Mouse (Mus musculus) forebrain, postnatal 0 days (tissue): ENCODE results near the gene Ncmap. TPM values are rescaled to one million over a fixed set of nuclear protein-coding genes. Genes with fewer than 3 reads are reported as not detected.

Experiments
- ATAC-seq: fragments of 200-750 bp; cut with Nextera tagmentation; 2 replicates; pipeline ENCODE4 v1.8.0; 2017; ENCODE audit warnings: mild to moderate bottlenecking, moderate library complexity
- DNase-seq: peaks from one replicate; pipeline ENCODE4 v3.0.0-alpha.2; 2015
- H3K27ac ChIP-seq: fragments of 300-500 bp; sonication (generic); 2 replicates; pipeline ENCODE4 v1.5.1; 2014; ENCODE audit warnings: low read depth, mild to moderate bottlenecking, antibody characterized with exemption, low read length, moderate library complexity, mixed read lengths
- H3K27me3 ChIP-seq: fragments of 300-500 bp; sonication (generic); 2 replicates; pipeline ENCODE4 v1.6.1; 2014; ENCODE audit warnings: mild to moderate bottlenecking, low read length, mixed read lengths; ENCODE audit not compliant: insufficient read depth
- H3K36me3 ChIP-seq: fragments of 300-500 bp; sonication (generic); 2 replicates; pipeline ENCODE4 v1.6.1; 2014; ENCODE audit warnings: mild to moderate bottlenecking, moderate library complexity; ENCODE audit not compliant: insufficient read depth
- H3K4me1 ChIP-seq: fragments of 300-500 bp; sonication (generic); 2 replicates; pipeline ENCODE4 v1.6.1; 2014; ENCODE audit warnings: antibody characterized with exemption; ENCODE audit not compliant: insufficient read depth
- H3K4me2 ChIP-seq: fragments of 300-500 bp; sonication (generic); 2 replicates; pipeline ENCODE4 v1.6.1; 2014; ENCODE audit warnings: low read depth, mild to moderate bottlenecking, moderate library complexity
- H3K4me3 ChIP-seq: fragments of 300-500 bp; sonication (generic); 2 replicates; pipeline ENCODE4 v1.5.1; 2014; ENCODE audit warnings: low read depth, low read length, mixed read lengths
- H3K9ac ChIP-seq: fragments of 300-500 bp; sonication (generic); 2 replicates; pipeline ENCODE4 v1.6.1; 2014; ENCODE audit warnings: mild to moderate bottlenecking
- H3K9me3 ChIP-seq: fragments of 300-500 bp; sonication (generic); 2 replicates; pipeline ENCODE4 v1.6.1; 2016; ENCODE audit warnings: low read length
- CTCF ChIP-seq: sonication (generic); IDR thresholded peaks from 2 replicates; pipeline ENCODE4 v1.5.1; 2016; ENCODE audit warnings: antibody characterized with exemption, control low read depth, low read depth
- WGBS: fragments of 180-500 bp; shearing (Covaris S2); extraction: QIAGEN DNeasy Blood & Tissue Kit; methylation state at CpG from one replicate; pipeline ENCODE4 v1.1.7; 2014; 5-methylcytosine and 5-hydroxymethylcytosine counted together
- polyA plus RNA-seq: library from polyadenylated mRNA; unstranded; fragments of >200 nt; fragmentation: Nextera tagmentation; extraction: Ambion mirVana; gene quantifications from 2 replicates; pipeline ENCODE4 v1.2.1, GENCODE M21; 2015
- total RNA-seq: library from RNA; depleted of rRNA; stranded (reverse); fragments of >200 nt; gene quantifications from 2 replicates; pipeline ENCODE4 v1.2.3, GENCODE M21; 2014

Ncmap gene
- total and polyA plus RNA-seq, 2 experiments from 2014 or later = 0.86 to 0.90 TPM

DNA sequence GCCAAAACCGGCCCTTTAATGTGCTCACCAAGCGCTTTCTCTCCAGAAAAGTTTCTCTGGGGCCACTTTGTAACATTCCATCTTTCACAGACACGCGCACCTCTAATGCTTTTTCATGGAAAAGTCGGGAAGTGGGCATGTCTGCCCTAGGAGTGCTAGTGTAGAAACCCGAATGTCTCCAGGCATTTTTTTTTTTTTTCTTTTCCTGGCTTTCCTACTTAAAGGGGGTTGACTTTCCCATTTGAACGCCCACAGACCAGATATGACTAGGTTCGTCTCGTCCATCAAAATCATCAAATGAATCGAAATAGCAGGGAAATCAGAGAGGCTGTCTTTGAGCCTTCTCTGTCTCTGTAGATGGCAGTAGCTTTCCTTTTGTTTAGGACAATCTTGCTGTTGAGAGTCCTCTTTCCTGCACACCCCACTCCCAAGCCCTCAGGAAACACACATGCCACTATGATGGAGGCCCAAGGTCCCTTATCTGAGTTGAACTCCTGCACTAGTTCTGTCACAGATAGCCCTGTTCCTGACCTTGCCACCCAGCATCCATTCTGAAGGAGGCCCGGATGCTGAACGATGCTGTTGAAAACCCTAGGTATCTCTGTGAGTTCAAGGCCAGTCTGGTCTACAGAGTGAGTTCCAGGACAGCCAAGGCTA, 44.1 kb downstream of the Ncmap start:
- Histone ChIP-seq H3K9ac (peak overlapping the region; percentile 62), H3K9me3 (no peaks in the 10 kb centered on the region), H3K27me3 (no peaks in the 10 kb centered on the region), H3K4me3 (peak overlapping the region; percentile 100), H3K4me2 (peak overlapping the region; percentile 65), H3K36me3 (no peaks in the 10 kb centered on the region), H3K4me1 (0 out of 2 replicates have a peak, but pooled peaks cover 3% of the 10 kb centered on the region), H3K27ac (peak overlapping the region; percentile 93)
- WGBS = 19% methylated on average over 12 of the region's 12 CpGs
- no peak for ATAC-seq
- no peak for DNase-seq
- TF ChIP-seq CTCF = no peak

DNA sequence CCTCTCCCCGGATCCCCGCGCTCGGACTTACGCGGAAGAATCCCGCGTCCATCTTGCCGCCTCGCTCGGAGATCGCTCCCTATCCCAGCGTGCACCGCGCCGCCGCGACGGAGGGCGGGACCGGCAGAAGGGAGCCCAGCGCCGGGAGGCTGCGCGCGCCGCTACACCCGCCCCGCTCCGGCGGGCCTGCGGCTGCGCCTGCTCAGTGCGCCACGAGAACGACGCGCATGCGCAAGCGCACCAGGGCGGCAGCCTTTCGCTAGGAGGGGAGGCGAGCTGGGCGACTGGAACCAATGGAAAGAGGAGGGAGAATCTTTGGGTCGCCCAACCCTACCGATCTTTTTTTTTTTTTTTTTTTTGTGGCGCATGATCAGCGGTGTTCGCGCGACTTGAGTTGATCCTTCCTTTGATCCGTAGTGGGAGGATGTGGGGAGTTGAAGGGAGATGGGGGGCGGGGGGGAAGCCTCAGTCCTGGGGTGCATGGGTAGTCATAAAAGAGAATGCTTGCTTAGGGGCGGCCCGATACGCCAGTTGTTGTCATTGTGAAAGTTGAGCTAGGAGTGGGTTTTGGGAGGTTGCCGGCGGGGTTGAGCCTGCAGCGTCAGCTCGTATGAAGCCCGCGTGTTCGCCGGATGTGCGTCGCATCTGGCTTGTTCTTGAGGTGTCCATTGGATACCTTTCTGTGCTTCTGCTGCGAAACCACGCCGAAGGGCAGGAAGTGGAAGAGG, 44.8 kb downstream of the Ncmap start, which contains the start of gene Srrm1:
Gene Srrm1, minus strand, starts transcription at position 256 of the 728 bp plus-strand sequence.
- no peak for TF ChIP-seq CTCF
- H3K27me3 ChIP-seq = no peaks in the 10 kb centered on the region
- ATAC-seq (peak; percentile 96), DNase-seq (peak; percentile 100)
- peak within 1 kb of the TSS; percentile 94 for H3K27ac ChIP-seq
- H3K9me3 ChIP-seq = no peaks in the 10 kb centered on the region
- 0 out of 2 replicates have a peak, but pooled peaks cover 3% of the 10 kb centered on the region for H3K4me1 ChIP-seq
- H3K36me3 ChIP-seq = no peaks in the 10 kb centered on the region
- WGBS = 4% methylated on average over 69 of the region's 69 CpGs
- H3K4me3 ChIP-seq = peak within 1 kb of the TSS; percentile 100
- H3K4me2 ChIP-seq = peak within 1 kb of the TSS; percentile 81
- peak within 1 kb of the TSS; percentile 99 for H3K9ac ChIP-seq

- DNase-seq = peak; percentile 29
- 0 out of 2 replicates have a peak, but pooled peaks cover 3% of the 10 kb centered on the region for H3K4me1 ChIP-seq
- no peak for TF ChIP-seq CTCF
- H3K9me3 ChIP-seq = no peaks in the 10 kb centered on the region
- peak overlapping the region; percentile 81 for H3K4me2 ChIP-seq
- H3K4me3 ChIP-seq = peak overlapping the region; percentile 100
- under 1% methylated on average over 62 of the region's 67 CpGs for WGBS
- peak overlapping the region; percentile 99 for H3K9ac ChIP-seq
- ATAC-seq = peak; percentile 36
- H3K36me3 ChIP-seq = no peaks in the 10 kb centered on the region
- H3K27me3 ChIP-seq = no peaks in the 10 kb centered on the region
- peak overlapping the region; percentile 94 for H3K27ac ChIP-seq
Observed at GRCm38 (mm10) chr4:135352326-135353065, 45.5 kb downstream of the Ncmap start.

DNA sequence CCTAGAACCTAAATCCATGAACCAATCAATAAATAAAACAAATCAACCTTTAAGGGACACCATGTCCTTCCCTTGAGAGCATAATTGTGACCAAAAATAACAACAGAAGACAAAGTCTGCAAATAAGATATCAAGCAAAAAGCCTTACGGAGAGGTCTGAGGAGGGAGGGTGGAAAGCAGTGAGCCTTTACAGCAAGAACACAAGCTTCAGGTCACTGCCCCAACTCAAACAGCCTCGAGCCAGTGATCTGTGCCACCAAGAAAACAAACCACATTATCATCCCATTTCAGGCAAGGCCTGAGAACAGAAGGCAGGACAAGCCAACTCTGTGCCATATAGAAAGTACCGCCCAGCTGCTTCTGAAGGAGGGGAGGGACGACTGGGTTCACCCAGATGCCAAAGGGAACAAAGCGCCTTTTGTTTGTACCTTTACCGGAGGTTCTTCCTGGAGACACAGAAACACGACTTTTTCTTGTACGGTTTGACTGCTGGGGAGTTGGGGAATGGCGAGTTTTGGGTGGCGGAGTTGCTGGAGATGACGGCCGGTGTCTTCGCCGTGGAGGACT, 60.6 kb downstream of the Ncmap start:
- no peak for ATAC-seq
- H3K4me3 ChIP-seq = no peak overlapping the region
- DNase-seq = no peak
- 80% methylated on average over 14 of the region's 14 CpGs for WGBS
- no peak for TF ChIP-seq CTCF
- no peak overlapping the region for H3K4me2 ChIP-seq
- H3K36me3 ChIP-seq = peaks cover 78% of the 10 kb centered on the region
- no peaks in the 10 kb centered on the region for H3K4me1 ChIP-seq
- H3K27ac ChIP-seq = no peak overlapping the region
- H3K9me3 ChIP-seq = no peaks in the 10 kb centered on the region
- no peaks in the 10 kb centered on the region for H3K27me3 ChIP-seq
- no peak overlapping the region for H3K9ac ChIP-seq

GRCm38 (mm10) chr4:135336023-135336357, 62.0 kb downstream of the Ncmap start:
- no peaks in the 10 kb centered on the region for H3K9me3 ChIP-seq
- H3K4me1 ChIP-seq = no peaks in the 10 kb centered on the region
- peaks cover 79% of the 10 kb centered on the region for H3K36me3 ChIP-seq
- H3K27ac ChIP-seq = no peak overlapping the region
- H3K4me3 ChIP-seq = no peak overlapping the region
- no peak for ATAC-seq
- H3K4me2 ChIP-seq = no peak overlapping the region
- no peak for TF ChIP-seq CTCF
- H3K9ac ChIP-seq = no peak overlapping the region
- 90% methylated on average over 3 of the region's 3 CpGs for WGBS
- DNase-seq = no peak
- H3K27me3 ChIP-seq = no peaks in the 10 kb centered on the region

- H3K4me1 ChIP-seq = no peaks in the 10 kb centered on the region
- ATAC-seq = no peak
Observed at GRCm38 (mm10) chr4:135335327-135336022, 62.6 kb downstream of the Ncmap start.

More at GRCm38 (mm10) chr4:135335327-135336022, 62.6 kb downstream of the Ncmap start:
- Histone ChIP-seq H3K9me3 (no peaks in the 10 kb centered on the region), H3K9ac (no peak overlapping the region), H3K36me3 (peaks cover 78% of the 10 kb centered on the region), H3K27me3 (no peaks in the 10 kb centered on the region), H3K4me3 (no peak overlapping the region), H3K27ac (no peak overlapping the region), H3K4me2 (no peak overlapping the region)
- no peak for TF ChIP-seq CTCF
- DNase-seq = no peak
- 81% methylated on average over 9 of the region's 9 CpGs for whole genome bisulfite sequencing
